Mouse (Mus musculus) intestine, embryonic 15.5 days (tissue): ENCODE measurements around the gene Dusp19. TPM values are rescaled to one million over a fixed set of nuclear protein-coding genes. Genes with fewer than 3 reads are reported as not detected.

Experiments used
- ATAC-seq: fragments of 200-750 bp; cut with Nextera tagmentation; 2 replicates; pipeline ENCODE4 v1.8.0; 2017; ENCODE audit warnings: moderate TSS enrichment, moderate library complexity
- H3K27ac ChIP-seq: fragments of 300-500 bp; sonication (generic); 2 replicates; pipeline ENCODE4 v1.5.1; 2015; ENCODE audit warnings: mild to moderate bottlenecking, inconsistent platforms
- H3K27me3 ChIP-seq: fragments of 300-500 bp; sonication (generic); replicated peaks from 2 replicates; pipeline ENCODE4 v1.6.1; 2015; ENCODE audit warnings: inconsistent platforms
- H3K36me3 ChIP-seq: fragments of 300-500 bp; sonication (generic); 2 replicates; pipeline ENCODE4 v1.6.1; 2015; ENCODE audit warnings: inconsistent platforms
- H3K4me1 ChIP-seq: fragments of 300-500 bp; sonication (generic); replicated peaks from 2 replicates; pipeline ENCODE4 v1.6.1; 2015; ENCODE audit warnings: inconsistent platforms
- H3K4me2 ChIP-seq: fragments of 300-500 bp; sonication (generic); replicated peaks from 2 replicates; pipeline ENCODE4 v1.6.1; 2015; ENCODE audit warnings: mild to moderate bottlenecking, inconsistent platforms
- H3K4me3 ChIP-seq: fragments of 300-500 bp; sonication (generic); replicated peaks from 2 replicates; pipeline ENCODE4 v1.5.1; 2015; ENCODE audit warnings: inconsistent platforms
- H3K9ac ChIP-seq: fragments of 300-500 bp; sonication (generic); 2 replicates; pipeline ENCODE4 v1.6.1; 2015; ENCODE audit warnings: inconsistent platforms
- H3K9me3 ChIP-seq: fragments of 300-500 bp; sonication (generic); 2 replicates; pipeline ENCODE4 v1.6.1; 2016; ENCODE audit warnings: inconsistent platforms
- WGBS: fragments of 180-500 bp; shearing (Covaris S2); methylation state at CpG from one replicate; pipeline ENCODE4 v1.1.7; 2015; 5-methylcytosine and 5-hydroxymethylcytosine counted together
- polyA plus RNA-seq: library from polyadenylated mRNA; unstranded; fragments of >200 nt; fragmentation: Nextera tagmentation; extraction: Ambion mirVana; gene quantifications from 2 replicates; pipeline ENCODE4 v1.2.1, GENCODE M21; 2015

The Dusp19 gene
- polyA plus RNA-seq, 1 experiment from 2014 or later = 16.4 TPM

DNA sequence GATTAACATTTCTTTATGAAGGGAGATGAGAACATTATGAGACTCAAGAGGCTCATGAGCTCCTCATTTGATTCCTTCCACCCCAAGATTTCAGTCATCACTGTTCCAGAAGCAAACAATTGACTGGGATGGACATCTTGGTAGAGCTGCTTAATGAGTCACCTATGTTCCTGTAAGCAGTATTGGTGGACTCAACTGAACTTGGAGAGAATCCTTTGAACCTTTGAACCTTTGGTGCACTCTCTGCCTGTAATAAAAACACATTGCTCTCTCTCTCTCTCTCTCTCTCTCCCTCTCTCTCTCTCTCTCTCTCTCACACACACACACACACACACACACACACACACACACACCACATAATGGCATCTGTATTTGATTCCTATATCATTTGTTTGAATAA lies 16.2 kb upstream of the Dusp19 start:
- ATAC-seq = peak; percentile 56; the same call in 1 of the 2 replicates

DNA sequence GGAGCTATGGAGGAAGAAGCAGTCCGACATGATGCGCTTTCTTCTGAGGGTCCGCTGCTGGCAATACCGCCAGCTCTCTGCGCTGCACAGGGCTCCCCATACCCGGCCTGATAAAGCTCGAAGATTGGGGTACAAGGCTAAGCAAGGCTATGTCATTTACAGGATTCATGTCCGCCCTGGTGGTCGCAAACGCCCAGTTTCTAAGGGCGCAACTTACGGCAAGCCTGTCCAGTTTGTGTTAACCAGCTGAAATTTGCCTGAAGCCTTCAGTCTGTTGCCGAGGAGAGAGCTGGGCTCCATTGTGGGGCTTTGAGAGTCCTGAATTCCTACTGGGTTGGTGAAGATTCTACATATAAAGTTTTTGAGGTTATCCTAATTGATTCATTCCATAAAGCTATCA lies 14.1 kb upstream of the Dusp19 start:
- Histone ChIP-seq H3K4me1 (no peaks in the 10 kb centered on the region), H3K4me2 (no peak overlapping the region), H3K27ac (no peak overlapping the region), H3K9ac (no peak overlapping the region), H3K27me3 (no peaks in the 10 kb centered on the region), H3K9me3 (no peaks in the 10 kb centered on the region), H3K4me3 (no peak overlapping the region), H3K36me3 (no peaks in the 10 kb centered on the region)
- ATAC-seq = no peak
- WGBS = 94% methylated on average over 13 of the region's 13 CpGs

More for the DNA sequence above, 16.2 kb upstream of the Dusp19 start:
- Histone ChIP-seq H3K36me3 (no peaks in the 10 kb centered on the region), H3K4me1 (no peaks in the 10 kb centered on the region), H3K27ac (no peak overlapping the region), H3K9me3 (no peaks in the 10 kb centered on the region), H3K27me3 (no peaks in the 10 kb centered on the region), H3K4me3 (no peak overlapping the region), H3K9ac (no peak overlapping the region), H3K4me2 (no peak overlapping the region)

DNA sequence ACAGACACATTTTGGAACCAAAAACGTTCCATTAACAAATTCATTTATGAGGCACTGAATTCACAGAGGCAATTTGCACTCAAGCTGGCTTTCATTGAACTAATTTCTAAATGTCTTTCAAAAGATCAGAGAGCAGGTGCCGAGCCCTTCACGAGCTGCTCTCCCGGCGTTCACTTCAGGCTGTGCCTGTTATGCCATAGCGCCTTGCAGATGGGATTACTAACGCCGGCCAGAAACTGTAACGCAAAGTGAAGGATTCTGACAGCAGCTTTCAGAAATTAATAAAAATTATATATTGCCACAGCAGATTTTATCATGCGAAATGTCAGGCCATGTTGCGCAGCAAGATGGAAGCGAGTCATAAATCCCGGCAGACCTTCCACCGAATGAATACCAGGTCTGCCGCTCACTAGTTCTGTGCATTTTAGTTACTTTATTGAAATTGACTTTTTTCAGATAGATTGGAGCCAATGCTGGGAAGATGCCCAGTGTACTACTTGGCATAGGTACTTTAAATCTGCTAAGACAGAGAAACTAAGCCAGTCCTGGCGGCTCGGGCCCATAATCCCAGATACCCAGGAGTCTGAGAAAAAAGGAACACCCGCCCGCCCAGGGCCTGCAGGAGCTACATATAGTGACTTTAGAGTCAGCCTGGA lies 12.9 kb upstream of the Dusp19 start:
- 90% methylated on average over 19 of the region's 19 CpGs for WGBS
- no peak overlapping the region for H3K27ac ChIP-seq
- no peak overlapping the region for H3K4me2 ChIP-seq
- no peaks in the 10 kb centered on the region for H3K36me3 ChIP-seq
- ATAC-seq = no peak
- H3K27me3 ChIP-seq = no peaks in the 10 kb centered on the region
- H3K4me1 ChIP-seq = no peaks in the 10 kb centered on the region
- no peak overlapping the region for H3K9ac ChIP-seq
- no peaks in the 10 kb centered on the region for H3K9me3 ChIP-seq
- no peak overlapping the region for H3K4me3 ChIP-seq

DNA sequence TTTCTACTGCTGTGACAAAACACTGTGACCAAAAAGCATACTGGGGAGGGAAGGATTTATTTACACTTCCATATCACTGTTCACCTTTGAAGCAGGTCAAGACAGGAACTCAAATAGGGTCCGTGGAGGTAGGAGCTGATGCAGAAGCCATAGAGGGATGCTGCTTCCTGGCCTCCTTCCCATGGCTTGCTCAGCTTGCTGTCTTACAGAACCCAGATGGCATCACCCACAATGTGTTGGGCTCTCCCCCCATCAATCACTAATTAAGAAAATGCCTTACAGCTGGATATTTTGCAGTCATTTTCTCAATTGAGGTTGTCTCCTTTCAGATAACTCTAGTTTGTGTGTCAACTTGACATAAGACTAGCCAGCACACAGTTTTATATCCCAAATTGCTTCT lies 4.6 kb upstream of the Dusp19 start:
- ATAC-seq = no peak
- Histone ChIP-seq H3K36me3 (no peaks in the 10 kb centered on the region), H3K27me3 (no peaks in the 10 kb centered on the region), H3K9me3 (no peaks in the 10 kb centered on the region), H3K27ac (no peak overlapping the region), H3K4me3 (no peak overlapping the region), H3K4me2 (no peak overlapping the region), H3K9ac (no peak overlapping the region), H3K4me1 (no peaks in the 10 kb centered on the region)
- 53% methylated on average over 1 of the region's 1 CpGs for WGBS

DNA sequence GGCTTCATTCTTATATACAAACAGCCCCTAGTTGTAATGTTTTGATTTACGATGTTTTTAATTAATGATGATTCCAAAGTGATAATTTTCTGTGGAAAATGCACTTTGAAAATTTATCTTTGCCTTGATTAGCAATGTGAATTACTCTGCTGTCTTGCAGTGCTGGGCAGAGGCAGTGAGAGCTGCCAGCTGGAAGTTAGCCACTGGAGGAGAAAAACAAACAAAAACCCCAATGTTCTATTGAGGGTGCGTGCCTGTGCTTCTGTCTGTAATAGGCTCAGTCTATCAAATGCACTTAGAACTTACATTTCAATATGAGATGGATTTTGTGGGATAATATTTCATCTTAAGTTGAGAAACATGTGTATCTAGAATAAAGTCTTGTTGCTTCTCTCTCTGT lies 4.0 kb upstream of the Dusp19 start:
- H3K36me3 ChIP-seq = no peaks in the 10 kb centered on the region
- 62% methylated on average over 2 of the region's 2 CpGs for WGBS
- no peak for ATAC-seq
- H3K4me1 ChIP-seq = peaks cover under 1% of the 10 kb centered on the region; the same call in 1 of the 2 replicates
- H3K9ac ChIP-seq = no peak overlapping the region
- no peak overlapping the region for H3K4me3 ChIP-seq
- no peaks in the 10 kb centered on the region for H3K9me3 ChIP-seq
- H3K27me3 ChIP-seq = no peaks in the 10 kb centered on the region
- no peak overlapping the region for H3K27ac ChIP-seq
- no peak overlapping the region for H3K4me2 ChIP-seq

DNA sequence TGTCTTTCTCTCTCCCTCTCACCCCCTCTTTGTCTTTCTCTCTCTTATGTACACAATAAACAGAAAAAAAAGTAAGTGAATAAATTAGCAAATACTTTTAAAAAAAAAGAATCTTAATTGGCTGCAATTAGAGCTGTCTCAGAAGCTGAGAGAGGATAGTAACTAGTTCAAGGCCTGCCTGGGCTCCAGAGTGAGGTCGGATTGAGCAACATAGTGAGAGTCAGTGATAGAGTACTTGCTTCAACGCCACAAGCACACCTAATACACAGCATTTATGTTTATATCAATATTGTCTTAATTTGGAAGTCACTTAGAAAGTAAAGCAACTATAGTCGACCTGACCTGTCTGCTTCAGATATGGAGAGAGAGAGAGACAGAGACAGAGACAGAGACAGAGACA lies 2.1 kb downstream of the Dusp19 start:
- H3K4me3 ChIP-seq = no peak overlapping the region
- peaks cover 3% of the 10 kb centered on the region; the same call in 1 of the 2 replicates for H3K4me1 ChIP-seq
- 86% methylated on average over 3 of the region's 3 CpGs for WGBS
- peaks cover 2% of the 10 kb centered on the region; the same call in 1 of the 2 replicates for H3K36me3 ChIP-seq
- no peak overlapping the region for H3K9ac ChIP-seq
- H3K27me3 ChIP-seq = no peaks in the 10 kb centered on the region
- no peak overlapping the region for H3K4me2 ChIP-seq
- H3K27ac ChIP-seq = no peak overlapping the region
- no peaks in the 10 kb centered on the region for H3K9me3 ChIP-seq
- no peak for ATAC-seq

DNA sequence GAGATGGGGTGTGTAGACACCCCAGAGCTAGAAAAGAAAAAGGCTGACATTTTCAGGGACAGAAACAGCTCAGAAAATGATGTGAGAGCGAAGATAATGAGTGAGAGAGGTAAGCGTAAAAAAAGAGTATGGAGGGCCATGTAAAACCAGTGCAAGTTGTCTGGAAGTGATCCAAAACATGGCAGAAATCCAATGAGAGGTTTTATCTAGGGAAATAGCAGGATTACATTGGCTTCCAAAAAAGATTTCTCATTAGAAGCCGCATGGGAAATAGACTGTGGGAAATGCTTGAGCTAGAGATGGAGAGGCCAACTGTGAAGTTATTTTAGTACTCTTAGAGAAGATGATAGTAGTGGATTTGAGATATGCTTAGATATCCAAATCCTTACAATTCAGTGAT lies 5.1 kb downstream of the Dusp19 start:
- no peak overlapping the region for H3K9ac ChIP-seq
- WGBS = 91% methylated on average over 3 of the region's 3 CpGs
- ATAC-seq = no peak

DNA sequence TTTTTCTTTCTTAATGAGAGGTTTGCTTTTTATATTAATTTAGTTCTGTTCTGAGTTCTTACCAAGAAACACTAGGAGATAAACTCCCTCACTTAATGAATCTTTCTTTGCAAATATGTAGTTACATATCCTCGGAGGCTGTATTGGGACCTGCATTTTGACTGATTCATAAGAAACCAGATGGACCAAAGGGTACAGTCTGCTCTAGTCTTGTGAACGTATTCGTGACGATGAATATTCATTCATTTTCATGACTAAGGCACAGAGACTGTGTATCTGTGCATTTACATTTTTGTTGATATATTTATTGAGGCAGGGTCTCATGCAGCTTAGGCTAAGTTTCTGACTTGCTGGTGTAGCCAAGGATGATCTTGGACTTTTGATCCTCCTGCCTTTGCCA lies 7.7 kb downstream of the Dusp19 start:
- Histone ChIP-seq H3K9me3 (no peaks in the 10 kb centered on the region), H3K27ac (no peak overlapping the region), H3K4me2 (no peak overlapping the region), H3K9ac (no peak overlapping the region), H3K36me3 (peaks cover 2% of the 10 kb centered on the region; the same call in 1 of the 2 replicates), H3K27me3 (no peaks in the 10 kb centered on the region), H3K4me1 (no peaks in the 10 kb centered on the region), H3K4me3 (no peak overlapping the region)
- ATAC-seq = no peak
- WGBS = 94% methylated on average over 4 of the region's 4 CpGs

More for the DNA sequence above, 5.1 kb downstream of the Dusp19 start:
- Histone ChIP-seq H3K4me2 (no peak overlapping the region), H3K27me3 (no peaks in the 10 kb centered on the region), H3K36me3 (peaks cover 2% of the 10 kb centered on the region; the same call in 1 of the 2 replicates), H3K4me1 (peaks cover 3% of the 10 kb centered on the region; the same call in 1 of the 2 replicates), H3K9me3 (no peaks in the 10 kb centered on the region), H3K4me3 (no peak overlapping the region), H3K27ac (no peak overlapping the region)

DNA sequence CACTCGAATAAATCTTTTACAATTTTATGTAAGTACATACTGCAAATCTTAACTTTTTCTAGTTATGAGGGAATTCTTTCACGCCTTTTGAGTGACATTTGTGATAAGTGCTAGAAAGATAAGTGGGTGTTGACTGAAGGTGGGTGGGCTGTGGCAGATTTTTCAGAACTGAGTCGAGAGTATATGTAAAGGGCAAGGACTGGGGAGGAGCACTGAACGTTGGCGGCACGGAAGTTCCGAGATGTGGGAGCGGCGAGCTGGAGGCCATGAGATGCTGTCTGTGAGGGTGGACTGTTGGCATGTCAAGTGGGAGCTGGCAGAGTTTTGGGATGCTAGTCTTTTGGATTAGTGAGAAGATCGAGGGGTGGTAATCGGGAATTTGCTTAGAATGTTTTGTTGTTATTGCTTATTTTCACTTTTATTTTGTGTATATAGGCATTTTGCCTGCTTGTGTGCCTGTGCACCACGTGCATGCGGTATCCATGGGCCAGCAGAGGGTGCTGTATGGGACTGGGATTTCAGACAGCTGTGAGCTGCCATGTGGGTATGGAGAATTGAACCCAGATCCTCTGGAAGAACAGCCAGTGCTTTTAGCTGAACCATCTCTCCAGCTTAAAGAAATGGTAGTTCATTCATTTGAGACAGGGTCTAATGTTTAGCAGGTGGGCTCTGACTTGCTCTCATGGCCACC lies 15.6 kb downstream of the Dusp19 start:
- 89% methylated on average over 13 of the region's 13 CpGs for WGBS
- no peak for ATAC-seq
- Histone ChIP-seq H3K9me3 (no peaks in the 10 kb centered on the region), H3K27me3 (no peaks in the 10 kb centered on the region), H3K27ac (no peak overlapping the region), H3K9ac (no peak overlapping the region), H3K4me3 (no peak overlapping the region), H3K36me3 (no peaks in the 10 kb centered on the region), H3K4me2 (no peak overlapping the region), H3K4me1 (no peaks in the 10 kb centered on the region)

DNA sequence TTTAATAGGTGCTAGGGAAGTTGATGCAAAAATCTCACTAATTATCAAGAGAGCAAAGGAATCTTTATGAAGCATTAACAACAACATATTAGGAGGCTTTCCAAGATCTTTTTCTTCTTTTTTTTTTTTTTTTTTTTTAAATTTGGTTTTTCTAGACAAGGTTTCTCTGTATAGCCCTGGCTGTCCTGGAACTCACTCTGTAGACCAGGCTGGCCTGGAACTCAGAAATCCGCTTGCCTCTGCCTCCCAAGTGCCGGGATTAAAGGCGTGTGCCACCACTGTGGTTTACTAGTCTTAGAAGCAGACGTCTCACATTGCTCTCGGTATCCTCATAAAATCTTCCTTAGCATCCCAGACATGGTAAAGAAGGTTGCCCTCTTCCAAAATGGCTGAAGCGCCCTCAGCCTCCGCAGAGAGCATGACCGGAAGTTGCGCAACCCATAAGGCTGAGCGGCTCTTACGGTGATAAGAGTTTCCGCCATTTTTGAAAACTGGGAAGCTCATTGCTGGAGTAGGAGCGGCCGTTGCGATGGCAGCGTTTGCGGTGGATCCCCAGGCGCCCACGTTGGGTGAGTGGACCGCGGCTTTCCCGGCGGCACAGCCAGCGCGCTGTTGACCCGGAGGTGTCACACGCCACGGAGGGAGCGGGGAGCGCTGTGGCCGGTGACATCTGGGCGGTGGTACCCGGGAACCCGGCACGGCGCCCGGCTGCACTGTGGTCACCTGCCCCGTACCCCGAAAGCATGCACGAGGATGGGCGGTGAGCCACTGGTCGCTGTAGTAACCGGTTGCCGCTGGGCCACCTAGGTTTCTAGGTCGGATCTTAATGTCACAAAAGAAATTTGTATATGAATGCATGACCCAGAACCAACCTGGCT lies 21.8 kb downstream of the Dusp19 start:
- Histone ChIP-seq H3K4me3 (peak overlapping the region; percentile 85), H3K9me3 (no peaks in the 10 kb centered on the region), H3K27ac (peak overlapping the region; percentile 71), H3K36me3 (no peaks in the 10 kb centered on the region), H3K9ac (peak overlapping the region; percentile 73), H3K4me2 (peak overlapping the region; percentile 59), H3K27me3 (no peaks in the 10 kb centered on the region), H3K4me1 (0 out of 2 replicates have a peak, but pooled peaks cover 2% of the 10 kb centered on the region)
- peak; percentile 99 for ATAC-seq
- WGBS = under 1% methylated on average over 45 of the region's 45 CpGs

DNA sequence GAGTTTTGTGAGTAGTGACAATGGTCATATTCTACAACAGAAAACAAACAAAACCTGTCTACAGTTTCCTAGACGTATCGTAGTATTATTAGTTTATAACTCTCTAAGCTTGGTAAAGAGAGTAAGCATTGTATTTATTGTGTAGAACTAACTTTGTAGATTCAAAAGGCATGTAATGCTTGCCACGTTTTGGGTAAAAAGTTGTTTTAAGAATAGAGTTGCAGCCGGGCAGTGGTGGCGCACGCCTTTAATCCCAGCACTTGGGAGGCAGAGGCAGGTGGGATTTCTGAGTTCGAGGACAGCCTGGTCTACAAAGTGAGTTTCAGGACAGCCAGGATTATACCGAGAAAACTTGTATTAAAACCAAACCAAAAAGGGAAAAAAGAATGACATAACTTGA lies 22.6 kb downstream of the Dusp19 start:
- peak overlapping the region; percentile 59 for H3K4me2 ChIP-seq
- peak overlapping the region; percentile 85 for H3K4me3 ChIP-seq
- ATAC-seq = no peak
- H3K27ac ChIP-seq = no peak overlapping the region
- WGBS = 15% methylated on average over 8 of the region's 8 CpGs
- H3K9ac ChIP-seq = peak overlapping the region; percentile 73
- no peaks in the 10 kb centered on the region for H3K36me3 ChIP-seq
- 0 out of 2 replicates have a peak, but pooled peaks cover 2% of the 10 kb centered on the region for H3K4me1 ChIP-seq
- no peaks in the 10 kb centered on the region for H3K27me3 ChIP-seq
- H3K9me3 ChIP-seq = no peaks in the 10 kb centered on the region

DNA sequence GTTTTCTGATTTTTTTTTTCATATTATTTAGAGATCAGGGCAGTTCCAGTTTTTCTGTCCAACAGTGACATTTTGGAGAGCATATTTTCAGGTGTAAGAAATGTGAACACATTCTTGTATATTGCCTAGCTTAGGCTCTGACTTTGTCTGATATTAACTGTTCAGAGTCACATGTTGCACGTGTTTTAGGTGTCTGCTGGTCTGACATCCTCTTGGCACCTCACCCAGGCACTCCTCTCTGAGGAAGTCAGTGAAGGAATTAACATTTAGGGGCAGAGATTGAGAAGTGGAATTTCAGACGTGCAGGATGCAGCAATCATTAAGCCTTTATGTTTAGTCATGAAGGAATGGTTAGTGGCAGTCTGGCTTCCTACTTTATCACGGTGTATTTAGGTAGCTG lies 23.0 kb downstream of the Dusp19 start:
- WGBS = 49% methylated on average over 3 of the region's 3 CpGs
- Histone ChIP-seq H3K27me3 (no peaks in the 10 kb centered on the region), H3K9ac (no peak overlapping the region), H3K9me3 (no peaks in the 10 kb centered on the region), H3K4me3 (0 out of 2 replicates have a peak overlapping the region, but pooled peaks have one; percentile 85), H3K4me1 (0 out of 2 replicates have a peak, but pooled peaks cover 2% of the 10 kb centered on the region), H3K36me3 (no peaks in the 10 kb centered on the region; the same call in 1 of the 2 replicates), H3K27ac (no peak overlapping the region), H3K4me2 (peak overlapping the region; percentile 59)
- no peak for ATAC-seq
